Mouse (Mus musculus) midbrain, embryonic 11.5 days (tissue): ENCODE measurements at regions not wholly inside any gene's neighbourhood (a gene's known extent, or its start where the extent isn't known, plus 50 kb on each side); places are given as distances from the start of the nearest gene placed in this dataset.
A peak's percentile ranks its signal among the peaks of the same experiment; 100 is the strongest.

Experiments
- ATAC-seq: fragments of 200-750 bp; cut with Nextera tagmentation; 2 replicates; pipeline ENCODE4 v1.8.0; 2017; ENCODE audit warnings: moderate TSS enrichment, moderate library complexity; ENCODE audit not compliant: low FRiP score
- DNase-seq: peaks from one replicate; pipeline ENCODE4 v3.0.0; 2015; ENCODE audit warnings: low spot score; ENCODE audit errors: missing footprints
- H3K27ac ChIP-seq: fragments of 300-500 bp; sonication (generic); 2 replicates; pipeline ENCODE4 v1.5.1; 2014; ENCODE audit warnings: low read depth, low read length
- H3K27me3 ChIP-seq: fragments of 300-500 bp; sonication (generic); 2 replicates; pipeline ENCODE4 v1.6.1; 2014; ENCODE audit warnings: mild to moderate bottlenecking, low read length, moderate library complexity, mixed read lengths; ENCODE audit not compliant: control insufficient read depth, insufficient read depth
- H3K36me3 ChIP-seq: fragments of 300-500 bp; sonication (generic); 2 replicates; pipeline ENCODE4 v1.6.1; 2014; ENCODE audit warnings: mild to moderate bottlenecking, low read length, moderate library complexity, mixed read lengths; ENCODE audit not compliant: control insufficient read depth, insufficient read depth
- H3K4me1 ChIP-seq: fragments of 300-500 bp; sonication (generic); 2 replicates; pipeline ENCODE4 v1.6.1; 2014; ENCODE audit warnings: low read length; ENCODE audit not compliant: control insufficient read depth, insufficient read depth
- H3K4me2 ChIP-seq: fragments of 300-500 bp; sonication (generic); 2 replicates; pipeline ENCODE4 v1.6.1; 2014; ENCODE audit warnings: mild to moderate bottlenecking, moderate library complexity
- H3K4me3 ChIP-seq: fragments of 300-500 bp; sonication (generic); 2 replicates; pipeline ENCODE4 v1.5.1; 2014; ENCODE audit warnings: low read depth, low read length
- H3K9ac ChIP-seq: fragments of 300-500 bp; sonication (generic); 2 replicates; pipeline ENCODE4 v1.6.1; 2014; ENCODE audit warnings: low read length
- H3K9me3 ChIP-seq: fragments of 300-500 bp; sonication (generic); 2 replicates; pipeline ENCODE4 v1.6.1; 2016; ENCODE audit warnings: low read length; ENCODE audit not compliant: control insufficient read depth
- WGBS: fragments of 180-500 bp; shearing (Covaris S2); extraction: QIAGEN DNeasy Blood & Tissue Kit; methylation state at CpG from one replicate; pipeline ENCODE4 v1.1.7; 2014; 5-methylcytosine and 5-hydroxymethylcytosine counted together

DNA sequence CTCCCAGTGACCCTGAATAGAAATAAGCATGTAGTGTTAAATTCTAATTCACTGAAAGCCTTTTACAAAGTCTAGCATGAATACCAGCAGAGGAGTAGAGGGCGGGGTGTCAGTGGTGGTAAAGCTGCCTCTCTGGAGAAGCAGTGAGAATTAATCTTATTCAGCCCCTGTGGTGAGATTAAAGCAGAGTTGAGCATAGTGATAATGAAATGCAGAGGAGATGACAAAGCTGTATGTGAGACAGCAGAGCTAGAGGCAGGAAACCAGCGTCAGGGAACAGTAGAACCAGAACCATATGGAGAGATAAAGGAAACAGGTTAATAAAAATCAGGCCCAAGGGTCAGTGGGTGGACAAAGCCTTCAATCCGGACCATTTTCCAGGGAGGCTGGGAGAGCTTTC lies 1827.2 kb downstream of the Poteg start:
- WGBS, result 12% methylated on average over 3 of the region's 3 CpGs
- no peaks in the 10 kb centered on the region for H3K9me3 ChIP-seq
- H3K9ac ChIP-seq, result no peak overlapping the region
- H3K27me3 ChIP-seq, result no peaks in the 10 kb centered on the region
- no peaks in the 10 kb centered on the region for H3K36me3 ChIP-seq
- peaks cover 5% of the 10 kb centered on the region for H3K4me1 ChIP-seq
- ATAC-seq (peak; percentile 67), DNase-seq (no peak)
- H3K27ac ChIP-seq, result no peak overlapping the region
- H3K4me2 ChIP-seq, result no peak overlapping the region
- no peak overlapping the region for H3K4me3 ChIP-seq

DNA sequence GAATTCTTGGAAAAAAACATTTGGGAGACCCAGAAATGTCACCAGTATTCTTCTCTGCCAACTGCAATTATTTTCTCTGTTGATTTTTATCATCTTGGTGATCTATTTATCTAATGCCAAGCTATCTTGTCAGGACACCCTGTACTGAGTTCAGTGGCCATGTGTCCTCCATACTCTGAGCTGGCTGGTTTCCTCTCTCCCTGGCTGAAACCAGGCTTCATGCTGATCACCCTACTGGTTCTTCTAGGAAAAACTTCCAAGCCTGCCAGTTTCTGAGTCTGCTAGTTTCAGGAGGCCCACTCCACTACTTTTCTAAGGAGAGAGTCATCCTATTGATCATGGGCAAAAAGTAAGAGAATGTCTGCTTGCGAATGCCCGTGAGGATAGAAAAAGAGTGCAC lies 1831.2 kb downstream of the Poteg start:
- DNase-seq (peak; percentile 8), ATAC-seq (no peak)
- Histone ChIP-seq H3K4me3 (no peak overlapping the region), H3K4me2 (no peak overlapping the region), H3K27ac (no peak overlapping the region), H3K9me3 (no peaks in the 10 kb centered on the region), H3K27me3 (no peaks in the 10 kb centered on the region), H3K9ac (no peak overlapping the region), H3K36me3 (no peaks in the 10 kb centered on the region), H3K4me1 (peaks cover 5% of the 10 kb centered on the region)
- 85% methylated on average over 2 of the region's 2 CpGs for WGBS

DNA sequence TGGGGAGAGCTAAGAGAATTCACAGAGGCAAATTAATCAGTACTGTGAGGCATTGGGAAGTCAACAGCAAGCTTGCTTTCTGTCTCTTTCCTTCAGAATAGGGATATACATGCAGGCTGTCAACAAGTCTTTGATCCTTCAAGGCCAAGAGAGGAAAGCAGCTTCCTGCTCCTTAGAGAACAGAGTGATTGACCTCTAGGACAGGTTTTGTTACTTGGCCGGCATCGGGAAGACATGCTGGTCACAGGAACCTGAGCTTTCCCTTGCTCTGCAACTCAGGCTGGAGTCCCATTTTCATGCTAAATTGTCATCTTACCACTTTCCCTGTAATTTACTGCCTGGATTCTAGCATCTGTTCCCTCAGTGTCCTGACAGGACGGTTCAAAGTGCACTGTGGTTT lies 1831.8 kb downstream of the Poteg start:
- no peak overlapping the region for H3K4me2 ChIP-seq
- peaks cover 5% of the 10 kb centered on the region for H3K4me1 ChIP-seq
- DNase-seq (no peak), ATAC-seq (no peak)
- H3K4me3 ChIP-seq, result no peak overlapping the region
- H3K27me3 ChIP-seq, result no peaks in the 10 kb centered on the region
- WGBS, result 55% methylated on average over 3 of the region's 3 CpGs
- H3K36me3 ChIP-seq, result no peaks in the 10 kb centered on the region
- H3K9ac ChIP-seq, result no peak overlapping the region
- H3K27ac ChIP-seq, result no peak overlapping the region
- H3K9me3 ChIP-seq, result no peaks in the 10 kb centered on the region

DNA sequence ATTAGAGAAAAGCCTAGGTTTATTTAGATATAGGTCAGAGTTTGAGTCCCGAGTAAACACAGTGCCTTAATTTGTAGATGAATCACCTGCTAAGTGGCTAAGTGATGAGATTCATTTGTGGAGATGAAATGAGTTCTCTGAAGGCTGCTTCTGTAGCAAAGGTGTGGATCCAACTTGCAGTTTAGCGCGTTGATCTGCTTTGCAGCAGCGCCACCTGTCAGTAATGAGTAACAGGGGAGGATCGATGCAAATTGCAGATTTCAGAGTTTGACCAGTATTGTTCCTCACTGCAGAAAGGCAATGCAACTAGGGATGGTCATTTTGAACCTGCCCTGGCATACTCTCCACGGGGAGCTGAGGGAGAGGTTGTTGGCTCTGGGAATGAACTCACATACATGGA lies 1842.9 kb downstream of the Poteg start:
- no peak for DNase-seq
- Histone ChIP-seq H3K9ac (no peak overlapping the region), H3K27me3 (no peaks in the 10 kb centered on the region), H3K4me3 (no peak overlapping the region), H3K36me3 (no peaks in the 10 kb centered on the region), H3K27ac (no peak overlapping the region), H3K4me1 (no peaks in the 10 kb centered on the region), H3K9me3 (no peaks in the 10 kb centered on the region), H3K4me2 (no peak overlapping the region)
- 5% methylated on average over 6 of the region's 6 CpGs for WGBS
- peak; percentile 50; the same call in 1 of the 2 replicates for ATAC-seq
